Mouse (Mus musculus) kidney, adult 2 months (tissue): ENCODE data around the gene Rplp0.

Experiments
- CTCF ChIP-seq: fragments of 200-500 bp; conservative IDR thresholded peaks from 2 replicates; pipeline ENCODE4 v1.5.1; 2011; ENCODE audit warnings: low read depth, mild to moderate bottlenecking, control low read depth, low read length, moderate library complexity, mixed read lengths; ENCODE audit not compliant: insufficient read depth, insufficient read length
- POLR2A ChIP-seq: fragments of 200-500 bp; IDR thresholded peaks from one replicate; pipeline ENCODE4 v1.6.1; 2011; ENCODE audit warnings: low read depth, low read length, control low read depth

- TF ChIP-seq CTCF (no peak), POLR2A (no peak)
Observed at GRCm38 (mm10) chr5:115509790-115510689, 49.2 kb upstream of the Rplp0 start.
